Mouse (Mus musculus) bone marrow macrophage, adult 2 months (primary cell): ENCODE results near the gene Cish.

ENCODE experiments used
- CTCF ChIP-seq: IDR thresholded peaks from 2 replicates; pipeline ENCODE4 v1.5.1; 2012; ENCODE audit warnings: low read depth, mild to moderate bottlenecking, low read length, moderate library complexity
- POLR2A ChIP-seq: IDR thresholded peaks from 2 replicates; pipeline ENCODE4 v1.6.1; 2012; ENCODE audit warnings: mild to moderate bottlenecking, low read depth, low read length, borderline replicate concordance

GRCm38 (mm10) chr9:107246170-107246569, 49.7 kb upstream of the Cish start:
- TF ChIP-seq CTCF (peak; percentile 48; the same call in 1 of the 2 replicates), POLR2A (no peak)
